Mouse (Mus musculus): ENCODE measurements at regions not wholly inside any gene's neighbourhood (a gene's known extent, or its start where the extent isn't known, plus 50 kb on each side); places are given as distances from the start of the nearest gene placed in this dataset.

DNA sequence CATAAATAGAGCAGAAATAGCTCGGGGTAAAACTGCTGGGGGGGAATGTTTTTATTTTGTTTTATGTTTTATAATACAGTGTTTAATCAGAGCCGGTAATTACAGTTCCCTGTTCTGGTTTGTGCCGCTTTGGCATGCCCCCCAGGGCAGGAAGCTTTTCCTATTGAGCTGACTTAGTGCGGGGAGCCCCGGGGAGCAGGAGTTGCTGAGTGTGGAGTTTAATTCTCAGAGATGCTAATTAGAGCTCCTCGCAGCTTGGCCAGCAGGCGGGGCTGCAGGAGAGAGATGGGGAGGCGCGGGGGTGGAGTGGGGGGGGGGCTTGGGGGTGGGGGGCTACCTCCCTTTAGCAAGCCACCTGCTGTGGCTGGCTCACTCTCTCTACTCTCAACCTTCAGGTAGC lies 322.6 kb downstream of the Matn1 start:
- TF ChIP-seq CTCF (IDR thresholded peaks at IDR 0.05; ENCODE audit: insufficient read depth, low read depth, low read length) (no peak), POLR2A (IDR thresholded peaks at IDR 0.05; ENCODE audit: insufficient read depth, low read depth, low read length) (no peak)
